Mouse (Mus musculus): Measurements from ENCODE around the gene Ccni. TPM values are rescaled to one million over a fixed set of nuclear protein-coding genes. Genes with fewer than 3 reads are reported as not detected.
A peak's percentile ranks its signal among the peaks of the same experiment; 100 is the strongest.

Gene Ccni
- 48.5 and 60.4 TPM in 2 replicates for polyA plus RNA-seq (2012; rRNA removed)

- H3K36me3 ChIP-seq (ENCODE audit: control insufficient read depth, insufficient read depth, low read length): peaks cover 2% of the 10 kb centered on the region
- H3K27ac ChIP-seq (ENCODE audit: insufficient read depth, low read length): peak within 1 kb of the TSS; percentile 98
- no peaks in the 10 kb centered on the region for H3K27me3 ChIP-seq (ENCODE audit: control insufficient read depth, insufficient read depth, low read length)
- no peak for TF ChIP-seq CTCF (IDR thresholded peaks at IDR 0.05; ENCODE audit: extremely low read depth, insufficient read depth, insufficient read length, insufficient replicate concordance)
- TF ChIP-seq POLR2A (IDR thresholded peaks at IDR 0.05; ENCODE audit: low read depth, low read length): peak; percentile 58
- DNase-seq (ENCODE audit: low read depth in 1 of 2, low spot score in 2 of 2): peak; percentile 92 to 94
- peak within 1 kb of the TSS; percentile 83 for H3K4me3 ChIP-seq (ENCODE audit: extremely low read depth, insufficient read depth, insufficient read length)
- WGBS: under 1% methylated on average over 79 of the region's 79 CpGs
- H3K4me1 ChIP-seq (ENCODE audit: control insufficient read depth, insufficient read depth, insufficient read length): peaks cover 6% of the 10 kb centered on the region; the same call in 1 of the 2 replicates
Observed at GRCm38 (mm10) chr5:93206109-93207005, at the start of gene Ccni, which contains the start of gene 2010109A12Rik. Ccni (minus strand) TSS chr5:93206495. 2010109A12Rik (plus strand) TSS chr5:93206518.

- TF ChIP-seq POLR2A (IDR thresholded peaks at IDR 0.05; ENCODE audit: low read depth, low read length) (no peak), CTCF (IDR thresholded peaks at IDR 0.05; ENCODE audit: extremely low read depth, insufficient read depth, insufficient read length, insufficient replicate concordance) (no peak)
- no peak for DNase-seq (ENCODE audit: low read depth in 1 of 2, low spot score in 2 of 2)
Observed at GRCm38 (mm10) chr5:93255759-93256265, 49.5 kb upstream of the Ccni start.

DNA sequence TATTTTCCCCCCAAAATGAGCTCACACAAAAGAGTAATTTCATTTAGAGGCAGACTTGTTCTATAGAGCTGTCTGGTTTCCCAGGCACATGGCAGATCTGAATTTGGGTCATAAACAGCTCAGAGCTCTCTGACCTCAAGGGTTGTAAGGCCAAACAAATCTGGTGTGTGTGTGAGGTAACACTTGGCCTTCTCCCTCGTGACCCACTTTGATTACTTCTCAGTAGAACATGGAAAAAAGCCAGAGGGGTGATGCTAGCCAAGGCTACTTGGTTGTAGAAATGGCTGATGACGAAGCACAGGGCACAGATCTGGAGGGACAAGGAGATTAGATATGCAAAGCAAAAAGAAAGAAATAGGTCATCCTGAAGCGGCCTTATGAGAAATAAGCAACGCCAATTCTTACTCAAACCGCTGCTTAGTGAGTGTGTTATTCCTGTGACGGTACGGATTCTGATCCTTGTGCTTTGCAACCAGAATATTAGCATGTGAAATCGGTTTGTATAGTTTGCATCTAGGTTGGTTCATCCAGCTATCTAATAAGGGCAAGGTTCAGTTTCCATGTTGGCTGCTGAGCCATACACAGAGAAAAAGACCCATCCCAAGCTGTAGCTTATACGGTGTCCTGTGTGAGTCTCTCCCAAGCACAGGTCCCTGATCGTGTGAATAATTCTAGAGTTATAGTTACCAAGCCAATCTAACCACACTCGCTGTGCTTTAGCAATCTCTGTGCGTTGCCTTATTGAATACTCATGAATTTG, 44.9 kb upstream of the Ccni start:
- TF ChIP-seq POLR2A (IDR thresholded peaks at IDR 0.05; ENCODE audit: low read depth, low read length) (no peak), CTCF (IDR thresholded peaks at IDR 0.05; ENCODE audit: extremely low read depth, insufficient read depth, insufficient read length, insufficient replicate concordance) (no peak)
- H3K27ac ChIP-seq (ENCODE audit: insufficient read depth, low read length): no peak overlapping the region
- H3K27me3 ChIP-seq (ENCODE audit: control insufficient read depth, insufficient read depth, low read length): no peaks in the 10 kb centered on the region
- no peaks in the 10 kb centered on the region for H3K4me1 ChIP-seq (ENCODE audit: control insufficient read depth, insufficient read depth, insufficient read length)
- no peaks in the 10 kb centered on the region for H3K36me3 ChIP-seq (ENCODE audit: control insufficient read depth, insufficient read depth, low read length)
- no peak overlapping the region for H3K4me3 ChIP-seq (ENCODE audit: extremely low read depth, insufficient read depth, insufficient read length)
- WGBS: 90% methylated on average over 12 of the region's 12 CpGs
- no peak for DNase-seq (ENCODE audit: low read depth in 1 of 2, low spot score in 2 of 2)

More at GRCm38 (mm10) chr5:93255759-93256265, 49.5 kb upstream of the Ccni start:
- 64% methylated on average over 5 of the region's 5 CpGs for WGBS
- Histone ChIP-seq H3K27ac (ENCODE audit: insufficient read depth, low read length) (no peak overlapping the region), H3K27me3 (ENCODE audit: control insufficient read depth, insufficient read depth, low read length) (no peaks in the 10 kb centered on the region), H3K36me3 (ENCODE audit: control insufficient read depth, insufficient read depth, low read length) (no peaks in the 10 kb centered on the region), H3K4me1 (ENCODE audit: control insufficient read depth, insufficient read depth, insufficient read length) (no peaks in the 10 kb centered on the region), H3K4me3 (ENCODE audit: extremely low read depth, insufficient read depth, insufficient read length) (no peak overlapping the region)

GRCm38 (mm10) chr5:93249940-93250578, 43.8 kb upstream of the Ccni start:
- H3K4me1 ChIP-seq (ENCODE audit: control insufficient read depth, insufficient read depth, insufficient read length): no peaks in the 10 kb centered on the region
- no peaks in the 10 kb centered on the region for H3K27me3 ChIP-seq (ENCODE audit: control insufficient read depth, insufficient read depth, low read length)
- WGBS: 88% methylated on average over 6 of the region's 6 CpGs
- no peak for DNase-seq (ENCODE audit: low read depth in 1 of 2, low spot score in 2 of 2)
- no peak for TF ChIP-seq POLR2A (IDR thresholded peaks at IDR 0.05; ENCODE audit: low read depth, low read length)
- no peak for TF ChIP-seq CTCF (IDR thresholded peaks at IDR 0.05; ENCODE audit: extremely low read depth, insufficient read depth, insufficient read length, insufficient replicate concordance)
- H3K4me3 ChIP-seq (ENCODE audit: extremely low read depth, insufficient read depth, insufficient read length): no peak overlapping the region
- no peaks in the 10 kb centered on the region for H3K36me3 ChIP-seq (ENCODE audit: control insufficient read depth, insufficient read depth, low read length)
- no peak overlapping the region for H3K27ac ChIP-seq (ENCODE audit: insufficient read depth, low read length)

- 59% methylated on average over 2 of the region's 2 CpGs for WGBS
- no peak for DNase-seq (ENCODE audit: low read depth in 1 of 2, low spot score in 2 of 2)
- TF ChIP-seq CTCF (IDR thresholded peaks at IDR 0.05; ENCODE audit: extremely low read depth, insufficient read depth, insufficient read length, insufficient replicate concordance): no peak
- no peak for TF ChIP-seq POLR2A (IDR thresholded peaks at IDR 0.05; ENCODE audit: low read depth, low read length)
- Histone ChIP-seq H3K27ac (ENCODE audit: insufficient read depth, low read length) (no peak overlapping the region), H3K4me1 (ENCODE audit: control insufficient read depth, insufficient read depth, insufficient read length) (no peaks in the 10 kb centered on the region), H3K4me3 (ENCODE audit: extremely low read depth, insufficient read depth, insufficient read length) (no peak overlapping the region), H3K36me3 (ENCODE audit: control insufficient read depth, insufficient read depth, low read length) (no peaks in the 10 kb centered on the region), H3K27me3 (ENCODE audit: control insufficient read depth, insufficient read depth, low read length) (no peaks in the 10 kb centered on the region)
Observed at GRCm38 (mm10) chr5:93245280-93245679, 39.0 kb upstream of the Ccni start.

Measured in spleen, adult 2 months (tissue).